Mouse (Mus musculus) brown adipose tissue, adult 24 weeks (tissue): ENCODE measurements around the gene Ascl1. TPM values are rescaled to one million over a fixed set of nuclear protein-coding genes. Genes with fewer than 3 reads are reported as not detected.

Experiments used
- H3K27ac ChIP-seq: fragments of 200-500 bp; replicated peaks from 2 replicates; pipeline ENCODE4 v1.5.1; 2012; ENCODE audit warnings: low read depth, mild to moderate bottlenecking, low read length
- H3K4me1 ChIP-seq: fragments of 200-500 bp; 2 replicates; pipeline ENCODE4 v1.6.1; 2012; ENCODE audit warnings: low read length, mixed read lengths; ENCODE audit not compliant: control insufficient read depth, insufficient read depth, insufficient read length
- H3K4me3 ChIP-seq: fragments of 200-500 bp; 2 replicates; pipeline ENCODE4 v1.5.1; 2012; ENCODE audit warnings: low read depth, mild to moderate bottlenecking, low read length, moderate library complexity; ENCODE audit not compliant: insufficient read depth
- polyA plus RNA-seq: library from polyadenylated mRNA; stranded (reverse); fragments of >200 nt; gene quantifications from 2 replicates; pipeline ENCODE4 v1.2.4, GENCODE M21; 2012; ENCODE audit not compliant: missing spikeins, insufficient read depth, insufficient read length

Ascl1 gene
- polyA plus RNA-seq, 1 experiment = 1.7 TPM

DNA sequence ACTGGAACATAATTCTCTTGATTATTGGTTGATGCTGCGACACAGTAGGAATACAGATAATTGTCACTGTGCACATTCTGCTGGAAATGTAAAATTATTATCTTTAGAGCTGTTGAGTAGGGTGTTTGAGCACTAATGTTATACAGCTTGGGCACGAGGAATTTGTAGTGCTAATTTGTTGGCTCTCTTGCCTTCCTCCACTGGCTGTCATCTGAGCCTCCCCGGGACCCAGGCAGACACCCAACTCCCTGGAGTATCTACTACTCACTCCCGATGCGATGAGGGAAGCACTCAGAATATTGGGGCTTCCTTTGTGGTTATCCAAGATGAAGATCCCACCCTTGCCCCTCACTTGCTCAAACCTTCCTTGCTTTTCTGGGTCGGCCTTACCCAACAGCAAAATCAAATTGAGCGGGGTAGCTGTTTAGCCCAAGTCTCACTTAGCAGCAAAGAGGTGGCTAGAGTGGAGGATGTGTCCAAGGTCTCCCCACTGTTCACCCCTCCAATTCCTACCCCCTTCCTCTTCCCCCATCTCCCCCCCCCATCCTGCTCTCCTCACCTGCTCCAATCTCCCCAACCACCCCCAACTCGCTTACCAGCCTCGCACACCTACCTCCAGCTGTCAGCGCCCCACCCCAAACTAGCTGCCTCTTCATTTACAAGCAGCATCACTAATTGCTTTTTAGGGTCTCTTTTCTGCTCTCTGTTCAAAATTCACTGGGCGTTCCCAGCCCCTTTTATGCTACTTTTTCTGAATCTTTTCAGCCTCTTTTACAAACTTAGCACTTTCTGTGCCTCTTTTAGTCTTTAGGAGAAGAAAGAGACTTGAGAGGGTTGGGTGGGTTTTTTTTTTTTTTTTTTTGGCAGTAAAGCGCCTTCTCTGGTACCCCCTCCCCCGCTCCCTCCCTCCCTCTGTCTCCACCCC lies 46.4 kb downstream of the Ascl1 start:
- no peak overlapping the region for H3K27ac ChIP-seq
- H3K4me1 ChIP-seq = no peaks in the 10 kb centered on the region
- no peak overlapping the region for H3K4me3 ChIP-seq

DNA sequence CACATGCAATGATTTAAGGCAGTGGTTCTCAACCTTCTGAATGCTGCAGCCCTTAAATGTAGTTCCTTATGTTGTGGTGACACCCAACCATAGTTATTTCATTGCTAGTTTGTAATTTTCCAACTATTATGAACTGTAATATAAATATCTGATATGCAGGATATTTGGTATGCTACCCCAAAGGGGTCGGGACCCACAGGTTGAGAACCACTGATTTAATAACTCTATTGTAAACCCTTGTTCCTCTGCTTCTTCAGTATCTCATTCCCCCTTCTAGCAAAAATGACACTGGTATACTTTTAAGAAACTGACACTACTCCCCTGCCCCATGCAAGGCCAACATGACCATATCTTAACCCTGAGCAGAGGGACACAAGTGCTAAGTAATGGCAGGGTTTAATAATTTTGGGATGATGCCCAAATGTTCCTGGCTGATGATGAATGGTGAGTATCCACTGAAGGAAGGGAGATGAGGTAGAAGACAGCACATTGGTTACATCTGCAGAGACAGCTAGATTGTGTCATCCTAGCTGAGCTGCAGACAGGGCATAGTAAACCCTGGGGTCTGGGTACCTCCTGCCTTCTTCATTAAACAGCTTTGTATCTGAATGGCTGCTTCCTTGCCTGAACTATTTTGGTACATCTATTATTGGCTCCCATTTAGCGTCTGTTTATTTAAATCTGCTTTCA lies 47.2 kb downstream of the Ascl1 start:
- no peak overlapping the region for H3K4me3 ChIP-seq
- H3K4me1 ChIP-seq = no peaks in the 10 kb centered on the region
- no peak overlapping the region for H3K27ac ChIP-seq

Other genes starting within 250 kb of the Ascl1 start
- not detected in 2 replicates for gene Pah, start 28.1 kb upstream of the Ascl1 start, polyA plus RNA-seq